Mouse (Mus musculus) activated CD4-positive, CD25-positive, alpha-beta regulatory T cell (primary cell): ENCODE measurements around the gene Med15. TPM values are rescaled to one million over a fixed set of nuclear protein-coding genes. Genes with fewer than 3 reads are reported as not detected.

Experiments used
- polyA plus RNA-seq, 2 experiments: library from polyadenylated mRNA; unstranded; fragments of 100-300 nt; shearing (Covaris generic); gene quantifications; one replicate each; pipeline ENCODE4 v1.2.1; 2017

Med15 gene
- polyA plus RNA-seq = 100 to 1,000 TPM in 1 of 2 experiments, 10 to 100 TPM in 1; 90.2 to 128 TPM

DNA sequence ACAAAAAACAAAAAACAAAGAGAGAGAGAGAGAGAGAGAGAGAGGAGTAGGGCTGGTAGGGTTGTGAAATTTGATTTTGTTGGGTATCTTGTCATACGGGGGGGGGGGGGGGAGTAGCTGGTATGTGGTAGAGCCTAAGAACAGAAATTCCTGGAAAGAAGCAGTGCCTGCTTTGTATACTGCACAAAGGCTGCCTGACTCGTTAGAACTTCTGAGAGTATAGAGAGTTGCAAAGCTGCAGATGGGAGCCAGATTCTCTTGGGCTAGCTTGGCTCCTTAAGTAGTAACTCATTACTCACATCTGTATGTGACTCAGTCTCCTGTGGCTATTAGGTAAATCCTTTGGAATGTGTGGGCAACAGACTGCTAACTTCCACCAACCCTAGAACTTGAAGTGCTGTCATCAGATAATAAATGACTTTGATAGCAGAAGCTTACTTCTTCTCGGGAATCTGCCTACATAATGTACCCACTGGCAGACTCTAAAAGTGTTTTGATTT, at the start of gene Med15:
TSS of gene Med15 (minus strand) at position 51 of the 500 bp plus-strand sequence.

DNA sequence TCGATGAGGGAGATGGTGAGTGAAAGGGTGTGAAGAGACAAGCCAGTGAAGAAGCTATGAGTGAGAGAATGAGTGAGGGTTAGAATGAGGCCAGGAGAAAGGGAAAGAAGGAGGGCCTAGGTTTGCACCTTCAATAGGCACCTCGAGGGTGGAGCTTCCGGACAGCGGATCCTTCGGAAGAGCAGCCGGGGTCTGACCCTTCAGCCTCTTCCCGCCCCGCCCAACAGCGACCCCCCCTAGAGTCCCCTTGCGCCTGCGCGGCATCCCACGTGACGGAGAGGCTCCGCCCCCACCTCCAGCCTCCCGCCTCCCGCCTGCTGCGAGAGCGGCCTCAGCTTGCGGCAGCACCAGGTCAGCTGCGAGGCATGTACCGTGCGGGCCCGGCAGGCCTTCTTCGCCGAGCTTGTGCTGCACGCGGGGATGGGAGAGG, 26.7 kb upstream of the Med15 start, which contains the start of gene Klhl22:
TSS of gene Klhl22 (plus strand) at position 275 of the 430 bp plus-strand sequence.

DNA sequence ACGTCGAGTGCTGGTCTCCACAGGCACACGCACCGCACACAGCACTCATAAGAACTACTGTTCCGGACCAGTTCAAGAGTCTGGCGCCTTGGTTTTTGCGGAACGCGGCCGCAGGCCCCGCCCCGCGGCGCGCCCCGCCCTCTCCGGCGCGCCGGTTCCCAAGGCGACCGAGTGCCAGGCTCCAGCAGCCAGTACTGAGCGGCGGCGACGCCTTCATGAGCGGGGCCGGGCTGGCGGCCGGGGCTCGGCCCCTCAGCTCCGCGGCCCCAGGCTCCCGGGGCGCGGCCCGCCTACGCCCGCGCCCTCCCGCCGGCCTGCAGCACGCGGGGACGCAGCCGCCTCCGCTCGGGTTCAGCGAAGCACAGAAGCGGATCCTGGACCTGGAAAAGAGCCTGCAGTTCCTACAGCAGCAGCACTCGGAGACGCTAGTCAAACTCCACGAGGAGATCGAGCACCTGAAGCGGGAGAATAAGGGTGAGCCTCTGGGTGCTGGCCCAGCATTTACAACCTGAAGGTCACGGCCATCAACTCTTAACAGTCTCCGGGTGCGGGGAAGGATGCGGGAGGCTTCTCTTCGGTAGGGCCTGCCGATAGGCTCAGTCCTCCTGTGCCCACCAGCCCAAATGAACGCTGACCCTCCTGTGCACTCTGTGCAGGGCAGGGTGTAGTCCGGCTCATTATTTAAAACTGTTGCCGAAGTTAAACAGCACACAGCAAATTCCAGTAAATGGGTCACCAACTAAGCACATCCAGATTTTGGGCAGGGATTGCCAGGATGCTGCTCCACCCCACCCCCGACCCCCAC, 86.2 kb downstream of the Med15 start, which contains the start of gene Ccdc74a:
TSS of gene Ccdc74a (plus strand) at position 161 of the 805 bp plus-strand sequence.

DNA sequence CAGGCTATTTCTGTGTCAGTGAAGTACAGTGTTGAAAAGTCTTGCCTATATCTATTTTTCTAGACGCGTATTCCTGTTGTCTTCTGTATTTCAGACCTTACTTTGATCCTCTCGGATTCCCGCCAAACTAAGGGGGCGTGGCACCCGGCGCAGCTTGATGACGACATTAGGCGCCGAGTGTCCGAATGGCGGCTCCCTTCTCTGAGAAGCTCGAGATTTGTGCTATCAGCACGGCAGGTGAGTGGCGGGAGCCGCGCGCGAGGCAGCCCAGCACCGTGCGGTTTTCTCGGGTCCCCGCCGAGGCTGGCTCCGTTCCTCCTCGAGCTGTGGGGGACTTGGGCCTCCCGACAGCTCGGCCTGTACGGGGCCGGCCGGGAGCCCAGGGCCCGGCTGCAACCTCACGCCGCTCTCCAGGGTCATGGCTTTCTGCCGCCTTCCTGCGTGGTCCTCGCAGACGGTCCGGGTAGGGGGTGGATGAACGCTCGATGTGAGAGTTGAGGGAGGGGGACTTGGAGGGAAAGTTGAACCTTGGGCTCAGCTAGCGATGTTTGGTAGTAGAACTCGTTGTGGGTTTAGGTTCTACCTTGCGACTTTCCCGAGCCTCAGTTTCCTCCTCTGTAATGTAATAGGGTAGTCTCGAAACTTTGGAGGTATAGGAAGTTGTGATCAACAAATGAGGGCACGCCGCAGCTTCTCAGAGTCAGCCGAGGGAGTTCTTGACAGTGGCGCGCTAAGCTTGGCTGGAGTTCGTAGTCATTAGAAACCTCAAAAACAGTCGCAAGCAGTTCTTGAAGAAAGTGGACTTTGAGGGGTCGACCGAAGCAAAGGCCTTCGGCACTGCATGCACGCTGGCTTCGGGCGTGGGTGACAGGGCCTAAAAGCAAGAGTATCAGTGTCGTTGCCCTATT, 113.2 kb downstream of the Med15 start, which contains the start of gene Smpd4:
TSS of gene Smpd4 (plus strand) at position 157 of the 908 bp plus-strand sequence.

Other genes with a start within 250 kb of the Med15 start
- gene Aifm3, start 243.3 kb downstream of the Med15 start, polyA plus RNA-seq = under 1 TPM in 1 of 2 experiments, not detected in 1; 0.20 TPM
- gene Lztr1, start 224.2 kb downstream of the Med15 start, polyA plus RNA-seq = 10 to 100 TPM; 39.4 to 49.2 TPM
- 10 to 100 TPM; 65.5 to 75.9 TPM for gene Thap7, start 201.8 kb downstream of the Med15 start, polyA plus RNA-seq
- gene Lrrc74b, start 171.6 kb downstream of the Med15 start, polyA plus RNA-seq = under 1 TPM in 1 of 2 experiments, not detected in 1; 0.47 TPM
- gene P2rx6, start 171.0 kb downstream of the Med15 start, polyA plus RNA-seq = not detected
- gene Slc7a4, start 149.7 kb downstream of the Med15 start, polyA plus RNA-seq = 1 to 10 TPM; 1.1 to 2.2 TPM
- gene Smpd4, start 113.5 kb downstream of the Med15 start, polyA plus RNA-seq = 10 to 100 TPM; 14.1 to 18.4 TPM
- gene Ccdc74a, start 86.4 kb downstream of the Med15 start, polyA plus RNA-seq = under 1 TPM; 0.33 to 0.64 TPM
- gene Klhl22, start 26.7 kb upstream of the Med15 start, polyA plus RNA-seq = 10 to 100 TPM; 11.1 to 14.1 TPM
- gene Scarf2, start 64.4 kb upstream of the Med15 start, polyA plus RNA-seq = under 1 TPM in 1 of 2 experiments, not detected in 1; 0.07 TPM
- gene B830017H08Rik, start 100.2 kb upstream of the Med15 start, polyA plus RNA-seq = not detected
- 1 to 10 TPM; 1.5 to 2.1 TPM for gene Car15, start 105.5 kb upstream of the Med15 start, polyA plus RNA-seq
- under 1 TPM; 0.31 to 0.33 TPM for gene Gm20518, start 158.8 kb upstream of the Med15 start, polyA plus RNA-seq
- not detected for gene Tssk1, start 161.3 kb upstream of the Med15 start, polyA plus RNA-seq
- gene Dgcr2, start 165.7 kb upstream of the Med15 start, polyA plus RNA-seq = 10 to 100 TPM; 36.9 to 52.6 TPM
- not detected for gene Tssk2, start 165.7 kb upstream of the Med15 start, polyA plus RNA-seq
- 10 to 100 TPM; 51.7 to 68.8 TPM for gene Ess2, start 178.5 kb upstream of the Med15 start, polyA plus RNA-seq
- not detected for gene Gsc2, start 182.2 kb upstream of the Med15 start, polyA plus RNA-seq
- 10 to 100 TPM; 40.7 to 50.5 TPM for gene Slc25a1, start 195.3 kb upstream of the Med15 start, polyA plus RNA-seq
- not detected for gene Vpreb2, start 247.5 kb upstream of the Med15 start, polyA plus RNA-seq